Mouse (Mus musculus) heart, embryonic 10.5 days (tissue): ENCODE measurements at regions not wholly inside any gene's neighbourhood (a gene's known extent, or its start where the extent isn't known, plus 50 kb on each side); places are given as distances from the start of the nearest gene placed in this dataset.

ENCODE experiments used
- DNase-seq: peaks from one replicate; pipeline ENCODE4 v3.0.0-alpha.2; 2017; ENCODE audit warnings: low spot score
- H3K27ac ChIP-seq: fragments of 300-500 bp; sonication (generic); 2 replicates; pipeline ENCODE4 v1.5.1; 2016; ENCODE audit warnings: mild to moderate bottlenecking
- H3K27me3 ChIP-seq: fragments of 300-500 bp; sonication (generic); 2 replicates; pipeline ENCODE4 v1.6.1; 2016; ENCODE audit warnings: mild to moderate bottlenecking; ENCODE audit not compliant: poor library complexity, insufficient read depth, severe bottlenecking
- H3K36me3 ChIP-seq: fragments of 300-500 bp; sonication (generic); 2 replicates; pipeline ENCODE4 v1.6.1; 2016; ENCODE audit warnings: mild to moderate bottlenecking, moderate library complexity
- H3K4me1 ChIP-seq: fragments of 300-500 bp; sonication (generic); 2 replicates; pipeline ENCODE4 v1.6.1; 2016; ENCODE audit warnings: mild to moderate bottlenecking
- H3K4me3 ChIP-seq: fragments of 300-500 bp; sonication (generic); 2 replicates; pipeline ENCODE4 v1.5.1; 2016; ENCODE audit warnings: mild to moderate bottlenecking, moderate library complexity
- H3K9me3 ChIP-seq: fragments of 300-500 bp; sonication (generic); 2 replicates; pipeline ENCODE4 v1.6.1; 2016; ENCODE audit warnings: mild to moderate bottlenecking, moderate library complexity
- WGBS: fragments of 180-500 bp; shearing (Covaris S2); methylation state at CpG from one replicate; pipeline ENCODE4 v1.1.7; 2016; 5-methylcytosine and 5-hydroxymethylcytosine counted together

DNA sequence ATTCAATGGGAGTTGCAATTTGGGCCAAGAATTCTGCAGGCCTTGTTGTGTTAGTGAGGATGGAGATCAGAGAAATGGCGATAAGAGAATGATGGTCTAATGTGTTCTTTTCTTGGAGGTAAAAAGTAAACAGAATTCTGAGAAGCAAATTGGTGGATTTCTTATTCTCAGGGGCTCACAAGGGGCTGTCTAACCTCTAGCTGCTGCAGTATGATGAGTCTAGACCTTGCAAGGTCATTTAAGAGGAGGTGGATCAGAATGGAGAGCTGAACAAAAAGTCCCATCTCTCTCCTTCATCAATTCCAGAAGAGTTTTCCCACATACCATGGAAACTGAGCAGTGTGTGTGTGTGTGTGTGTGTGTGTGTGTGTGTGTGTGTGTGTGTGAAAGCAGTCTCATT lies 128.1 kb downstream of the Cpeb2 start:
- H3K4me1 ChIP-seq: peaks cover 8% of the 10 kb centered on the region; the same call in 1 of the 2 replicates
- H3K36me3 ChIP-seq: no peaks in the 10 kb centered on the region
- no peak overlapping the region for H3K4me3 ChIP-seq
- H3K27me3 ChIP-seq: no peaks in the 10 kb centered on the region
- H3K27ac ChIP-seq: no peak overlapping the region
- WGBS: 81% methylated on average over 1 of the region's 1 CpGs
- no peaks in the 10 kb centered on the region for H3K9me3 ChIP-seq
- no peak for DNase-seq

DNA sequence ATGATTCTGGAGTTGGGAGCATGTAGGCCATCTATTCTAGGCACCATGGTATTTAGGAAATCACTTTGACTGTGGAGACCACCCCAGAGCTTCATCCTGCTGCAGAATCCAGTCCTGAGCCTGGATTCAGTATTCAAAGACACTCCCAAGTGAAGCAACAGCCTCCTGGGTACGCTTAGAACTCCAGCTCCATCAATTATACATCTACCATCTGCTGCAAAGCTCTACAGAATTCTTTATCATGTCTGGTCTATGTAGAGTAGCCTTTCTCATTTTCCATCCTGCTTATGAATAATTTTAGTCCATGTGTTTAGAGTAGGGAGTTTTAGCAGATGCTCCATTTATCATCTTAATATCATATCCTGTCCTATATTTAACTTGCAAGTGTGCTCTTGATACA lies 139.4 kb downstream of the Cpeb2 start:
- Histone ChIP-seq H3K4me3 (no peak overlapping the region), H3K36me3 (no peaks in the 10 kb centered on the region), H3K4me1 (no peaks in the 10 kb centered on the region), H3K27ac (no peak overlapping the region), H3K9me3 (no peaks in the 10 kb centered on the region), H3K27me3 (no peaks in the 10 kb centered on the region)
- no peak for DNase-seq
- WGBS: 76% methylated on average over 1 of the region's 1 CpGs

GRCm38 (mm10) chr5:43384689-43385375 lies 130.5 kb upstream of the C1qtnf7 start:
- DNase-seq: no peak
- Histone ChIP-seq H3K9me3 (no peaks in the 10 kb centered on the region), H3K36me3 (no peaks in the 10 kb centered on the region), H3K4me3 (no peak overlapping the region), H3K27ac (no peak overlapping the region), H3K27me3 (no peaks in the 10 kb centered on the region), H3K4me1 (no peaks in the 10 kb centered on the region)
- 70% methylated on average over 3 of the region's 3 CpGs for WGBS

GRCm38 (mm10) chr5:43390997-43391396 lies 124.3 kb upstream of the C1qtnf7 start:
- DNase-seq: no peak
- 9% methylated on average over 2 of the region's 2 CpGs for WGBS
- H3K4me1 ChIP-seq: no peaks in the 10 kb centered on the region
- no peaks in the 10 kb centered on the region for H3K27me3 ChIP-seq
- H3K9me3 ChIP-seq: no peaks in the 10 kb centered on the region
- no peaks in the 10 kb centered on the region for H3K36me3 ChIP-seq
- H3K27ac ChIP-seq: no peak overlapping the region
- no peak overlapping the region for H3K4me3 ChIP-seq

- no peaks in the 10 kb centered on the region for H3K4me1 ChIP-seq
- 9% methylated on average over 3 of the region's 3 CpGs for WGBS
- no peak overlapping the region for H3K27ac ChIP-seq
- H3K4me3 ChIP-seq: no peak overlapping the region
- no peaks in the 10 kb centered on the region for H3K27me3 ChIP-seq
- DNase-seq: no peak
- no peaks in the 10 kb centered on the region for H3K36me3 ChIP-seq
- no peaks in the 10 kb centered on the region for H3K9me3 ChIP-seq
Measured at GRCm38 (mm10) chr5:43391412-43392029, 123.8 kb upstream of the C1qtnf7 start.

- H3K27me3 ChIP-seq: no peaks in the 10 kb centered on the region
- no peaks in the 10 kb centered on the region for H3K4me1 ChIP-seq
- no peak for DNase-seq
- H3K36me3 ChIP-seq: no peaks in the 10 kb centered on the region
- H3K9me3 ChIP-seq: no peaks in the 10 kb centered on the region
- H3K4me3 ChIP-seq: no peak overlapping the region
- no peak overlapping the region for H3K27ac ChIP-seq
- WGBS: 65% methylated on average over 8 of the region's 8 CpGs
Measured at GRCm38 (mm10) chr5:43392908-43393545, 122.3 kb upstream of the C1qtnf7 start.

GRCm38 (mm10) chr5:43417259-43417658 lies 98.1 kb upstream of the C1qtnf7 start:
- Histone ChIP-seq H3K27me3 (no peaks in the 10 kb centered on the region), H3K27ac (no peak overlapping the region), H3K4me1 (no peaks in the 10 kb centered on the region), H3K4me3 (no peak overlapping the region), H3K9me3 (no peaks in the 10 kb centered on the region), H3K36me3 (no peaks in the 10 kb centered on the region)
- no peak for DNase-seq
- WGBS: 96% methylated on average over 2 of the region's 2 CpGs

DNA sequence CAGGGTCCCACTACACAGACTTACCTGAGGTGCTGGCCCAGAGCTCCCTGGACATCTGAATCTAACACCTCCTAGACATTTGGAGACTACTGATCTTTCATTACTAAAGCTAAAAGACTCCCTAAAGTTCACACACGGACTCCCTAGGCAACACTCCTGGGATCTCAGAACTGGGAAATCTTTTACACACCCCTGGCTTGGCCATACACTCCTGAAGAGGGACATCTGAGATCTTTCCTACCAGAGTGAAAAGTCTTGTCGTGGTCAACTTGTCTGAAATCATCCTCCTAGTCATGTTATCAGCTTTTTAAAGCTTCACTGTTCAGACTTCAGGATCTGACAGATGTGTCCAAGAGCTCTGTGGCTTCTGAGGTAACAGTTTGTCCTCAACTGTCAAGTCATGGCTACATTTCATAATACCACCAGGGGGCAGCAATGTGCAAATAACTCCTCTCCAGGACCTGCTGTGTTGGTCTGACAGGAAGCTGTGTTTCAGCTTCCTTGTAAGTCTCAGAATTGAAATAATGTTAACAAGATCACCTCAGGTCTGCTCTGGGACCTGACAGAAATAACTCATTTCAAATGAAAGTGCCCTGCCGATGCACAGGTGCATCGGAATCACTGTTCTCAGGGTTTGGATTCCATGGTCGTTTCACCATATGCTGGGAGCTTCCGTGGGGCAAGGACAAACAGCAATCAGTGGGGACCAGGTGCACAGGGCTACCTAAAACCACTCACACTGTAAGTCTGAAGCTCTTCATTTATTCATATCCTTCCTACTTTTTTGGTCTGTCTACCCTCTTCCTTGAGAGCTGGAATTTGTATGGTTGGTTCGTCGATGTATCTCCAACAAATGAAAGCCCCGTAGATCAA lies 92.3 kb upstream of the C1qtnf7 start:
- H3K4me1 ChIP-seq: no peaks in the 10 kb centered on the region
- no peak overlapping the region for H3K27ac ChIP-seq
- peak; percentile 84 for DNase-seq
- H3K27me3 ChIP-seq: no peaks in the 10 kb centered on the region
- no peaks in the 10 kb centered on the region for H3K9me3 ChIP-seq
- no peaks in the 10 kb centered on the region for H3K36me3 ChIP-seq
- H3K4me3 ChIP-seq: no peak overlapping the region
- 73% methylated on average over 9 of the region's 9 CpGs for WGBS

GRCm38 (mm10) chr5:43424551-43425257 lies 90.6 kb upstream of the C1qtnf7 start:
- H3K27ac ChIP-seq: no peak overlapping the region
- no peaks in the 10 kb centered on the region for H3K4me1 ChIP-seq
- WGBS: 72% methylated on average over 9 of the region's 9 CpGs
- no peaks in the 10 kb centered on the region for H3K36me3 ChIP-seq
- DNase-seq: no peak
- H3K9me3 ChIP-seq: no peaks in the 10 kb centered on the region
- no peak overlapping the region for H3K4me3 ChIP-seq
- H3K27me3 ChIP-seq: no peaks in the 10 kb centered on the region

GRCm38 (mm10) chr5:43433337-43433736 lies 82.0 kb upstream of the C1qtnf7 start:
- Histone ChIP-seq H3K4me3 (no peak overlapping the region), H3K27me3 (no peaks in the 10 kb centered on the region), H3K36me3 (no peaks in the 10 kb centered on the region), H3K4me1 (no peaks in the 10 kb centered on the region), H3K27ac (no peak overlapping the region), H3K9me3 (no peaks in the 10 kb centered on the region)
- DNase-seq: no peak
- WGBS: 80% methylated on average over 2 of the region's 2 CpGs

DNA sequence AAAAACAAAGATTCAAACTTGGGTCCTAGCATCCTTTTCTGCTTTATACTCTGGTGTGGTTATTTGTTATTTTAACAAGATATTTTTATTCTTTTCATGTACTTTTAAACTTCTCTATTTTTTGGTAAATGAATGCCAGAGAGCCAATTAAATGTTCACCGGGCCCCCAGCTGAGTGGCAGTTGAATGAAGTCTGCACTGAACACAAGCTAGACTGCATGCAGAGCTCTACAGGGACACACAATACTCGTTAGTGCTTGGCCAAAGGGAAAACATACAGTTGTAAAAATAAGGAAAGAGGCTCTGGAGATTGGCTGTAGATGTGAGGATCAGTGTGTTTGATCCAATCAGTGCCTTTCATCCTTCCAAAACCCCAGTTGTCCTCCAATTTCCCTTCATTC lies 76.1 kb upstream of the C1qtnf7 start:
- WGBS: 63% methylated on average over 2 of the region's 2 CpGs
- H3K4me3 ChIP-seq: no peak overlapping the region
- no peaks in the 10 kb centered on the region for H3K4me1 ChIP-seq

DNA sequence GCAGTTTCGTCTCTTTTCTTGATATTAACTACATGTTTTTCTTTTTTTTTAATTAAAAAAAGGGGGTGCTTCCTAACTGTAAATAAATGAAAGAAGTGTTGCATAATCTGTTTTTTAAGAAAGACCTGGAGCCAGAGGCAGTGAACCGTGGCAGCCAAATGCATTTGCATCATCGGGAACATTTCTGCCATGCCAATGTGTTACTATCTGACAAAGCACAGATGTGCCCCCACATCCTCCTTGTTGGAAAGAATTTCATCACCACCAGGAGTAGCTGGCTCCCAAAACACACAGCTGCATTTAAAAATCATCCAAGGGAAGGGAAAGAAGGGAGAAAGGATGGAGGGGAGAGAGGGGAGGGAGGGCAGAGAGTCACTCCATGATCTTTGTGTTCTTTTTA lies 74.0 kb upstream of the C1qtnf7 start:
- WGBS: 56% methylated on average over 3 of the region's 3 CpGs
- DNase-seq: no peak
- no peak overlapping the region for H3K4me3 ChIP-seq

More for the DNA sequence above, 76.1 kb upstream of the C1qtnf7 start:
- no peaks in the 10 kb centered on the region for H3K36me3 ChIP-seq
- H3K27ac ChIP-seq: no peak overlapping the region
- H3K9me3 ChIP-seq: no peaks in the 10 kb centered on the region
- no peaks in the 10 kb centered on the region for H3K27me3 ChIP-seq
- DNase-seq: no peak

More for the DNA sequence above, 74.0 kb upstream of the C1qtnf7 start:
- Histone ChIP-seq H3K27ac (no peak overlapping the region), H3K9me3 (no peaks in the 10 kb centered on the region), H3K27me3 (no peaks in the 10 kb centered on the region), H3K4me1 (no peaks in the 10 kb centered on the region), H3K36me3 (no peaks in the 10 kb centered on the region)
